Mouse (Mus musculus) liver, embryonic 15.5 days (tissue): ENCODE results near the gene Lhfpl2. TPM values are rescaled to one million over a fixed set of nuclear protein-coding genes. Genes with fewer than 3 reads are reported as not detected.

Experiments used
- ATAC-seq: fragments of 200-750 bp; cut with Nextera tagmentation; 2 replicates; pipeline ENCODE4 v1.8.0; 2017; ENCODE audit warnings: moderate number of reproducible peaks, mild to moderate bottlenecking, moderate library complexity; ENCODE audit not compliant: insufficient read depth
- H3K27ac ChIP-seq: fragments of 300-500 bp; sonication (generic); replicated peaks from 2 replicates; pipeline ENCODE4 v1.5.1; 2015; ENCODE audit warnings: mild to moderate bottlenecking, inconsistent platforms
- H3K27me3 ChIP-seq: fragments of 300-500 bp; sonication (generic); 2 replicates; pipeline ENCODE4 v1.6.1; 2015; ENCODE audit warnings: mild to moderate bottlenecking, inconsistent platforms
- H3K36me3 ChIP-seq: fragments of 300-500 bp; sonication (generic); replicated peaks from 2 replicates; pipeline ENCODE4 v1.6.1; 2015; ENCODE audit warnings: moderate library complexity, mild to moderate bottlenecking, inconsistent platforms
- H3K4me1 ChIP-seq: fragments of 300-500 bp; sonication (generic); replicated peaks from 2 replicates; pipeline ENCODE4 v1.6.1; 2015; ENCODE audit warnings: inconsistent platforms
- H3K4me2 ChIP-seq: fragments of 300-500 bp; sonication (generic); 2 replicates; pipeline ENCODE4 v1.6.1; 2015; ENCODE audit warnings: moderate library complexity, mild to moderate bottlenecking, inconsistent platforms
- H3K4me3 ChIP-seq: fragments of 300-500 bp; sonication (generic); replicated peaks from 2 replicates; pipeline ENCODE4 v1.5.1; 2015; ENCODE audit warnings: mild to moderate bottlenecking, inconsistent platforms
- H3K9ac ChIP-seq: fragments of 300-500 bp; sonication (generic); 2 replicates; pipeline ENCODE4 v1.6.1; 2015; ENCODE audit warnings: moderate library complexity, mild to moderate bottlenecking, inconsistent platforms
- H3K9me3 ChIP-seq: fragments of 300-500 bp; sonication (generic); replicated peaks from 2 replicates; pipeline ENCODE4 v1.6.1; 2016; ENCODE audit warnings: inconsistent platforms
- WGBS: fragments of 180-500 bp; shearing (Covaris S2); methylation state at CpG from one replicate; pipeline ENCODE4 v1.1.7; 2015; ENCODE audit warnings: mixed read lengths; ENCODE audit not compliant: insufficient replicate concordance; 5-methylcytosine and 5-hydroxymethylcytosine counted together
- polyA plus RNA-seq: library from polyadenylated mRNA; unstranded; fragments of >200 nt; fragmentation: Nextera tagmentation; extraction: Ambion mirVana; gene quantifications from 2 replicates; pipeline ENCODE4 v1.2.1, GENCODE M21; 2015

The Lhfpl2 gene
- polyA plus RNA-seq, 1 experiment from 2014 or later = 3.8 TPM

DNA sequence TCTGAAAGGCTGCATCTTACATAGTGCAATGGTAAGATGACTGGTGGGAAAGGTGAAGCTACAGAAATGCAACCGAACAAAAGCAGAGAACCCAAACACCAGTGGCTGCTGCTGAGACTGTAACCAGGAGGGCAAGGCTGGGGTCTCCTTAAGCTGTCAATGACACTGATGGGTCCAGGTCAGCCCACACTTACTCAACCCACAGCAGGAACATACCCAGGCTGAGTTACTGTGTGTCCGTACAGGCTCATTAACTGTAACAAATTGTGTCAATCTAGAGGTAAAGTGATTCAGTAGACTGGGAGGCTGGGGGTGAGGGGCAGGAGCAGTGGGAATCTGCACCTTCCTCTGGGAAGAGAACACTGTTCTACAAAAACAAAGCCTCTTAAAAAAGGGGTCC lies 185.3 kb downstream of the Lhfpl2 start:
- ATAC-seq = no peak
- Histone ChIP-seq H3K27me3 (no peaks in the 10 kb centered on the region), H3K9ac (no peak overlapping the region), H3K4me1 (peaks cover 5% of the 10 kb centered on the region), H3K4me2 (no peak overlapping the region), H3K4me3 (no peak overlapping the region), H3K36me3 (no peaks in the 10 kb centered on the region), H3K27ac (no peak overlapping the region), H3K9me3 (no peaks in the 10 kb centered on the region)
- WGBS = 78% methylated on average over 2 of the region's 2 CpGs

Other genes starting within 250 kb of the Lhfpl2 start
- gene Scamp1, start 228.1 kb downstream of the Lhfpl2 start, polyA plus RNA-seq = 7.3 and 8.6 TPM in 2 replicates